Mouse (Mus musculus): ENCODE results near the gene Smpd1. TPM values are rescaled to one million over a fixed set of nuclear protein-coding genes. Genes with fewer than 3 reads are reported as not detected.
A peak's percentile ranks its signal among the peaks of the same experiment; 100 is the strongest.

Gene Smpd1
- polyA plus RNA-seq, 1 experiment from 2014 or later = 91.4 TPM

GRCm38 (mm10) chr7:105563367-105563766 lies 9.2 kb downstream of the Smpd1 start:
- peaks cover 74% of the 10 kb centered on the region for H3K36me3 ChIP-seq
- no peak for ATAC-seq (ENCODE audit: low FRiP score)
- no peaks in the 10 kb centered on the region for H3K27me3 ChIP-seq (replicated peaks)

GRCm38 (mm10) chr7:105565071-105565836 lies 11.1 kb downstream of the Smpd1 start:
- Histone ChIP-seq H3K27ac (replicated peaks) (no peak overlapping the region), H3K4me2 (no peak overlapping the region), H3K4me1 (peaks cover 26% of the 10 kb centered on the region), H3K4me3 (replicated peaks) (no peak overlapping the region), H3K9me3 (replicated peaks) (no peaks in the 10 kb centered on the region), H3K9ac (replicated peaks) (no peak overlapping the region), H3K27me3 (replicated peaks) (no peaks in the 10 kb centered on the region), H3K36me3 (peaks cover 56% of the 10 kb centered on the region)
- WGBS = 91% methylated on average over 17 of the region's 17 CpGs
- no peak for ATAC-seq (ENCODE audit: low FRiP score)

More at GRCm38 (mm10) chr7:105563367-105563766, 9.2 kb downstream of the Smpd1 start:
- 90% methylated on average over 3 of the region's 3 CpGs for WGBS
- Histone ChIP-seq H3K4me3 (replicated peaks) (no peak overlapping the region), H3K4me2 (no peak overlapping the region), H3K27ac (replicated peaks) (no peak overlapping the region), H3K4me1 (peaks cover 8% of the 10 kb centered on the region), H3K9me3 (replicated peaks) (no peaks in the 10 kb centered on the region), H3K9ac (replicated peaks) (no peak overlapping the region)

DNA sequence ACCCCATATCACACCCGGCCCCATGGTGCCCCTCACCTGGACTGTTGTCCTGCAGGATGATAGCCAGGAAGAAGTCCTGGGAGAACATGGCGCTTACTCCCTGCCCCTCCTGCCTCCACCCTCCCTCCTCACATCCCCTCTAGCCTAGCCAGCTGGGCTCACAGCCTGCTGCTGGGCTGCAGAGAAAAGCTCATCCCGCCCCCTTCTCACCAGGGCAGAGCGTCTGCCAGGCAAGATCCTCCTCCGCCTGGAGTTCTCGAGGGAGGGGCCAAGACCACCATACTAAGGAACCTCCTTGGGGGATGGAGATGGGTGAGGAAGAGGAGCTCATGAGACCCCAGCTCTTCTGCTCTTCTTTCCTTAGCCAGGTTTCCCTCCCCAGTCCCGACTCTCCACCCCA lies 14.4 kb downstream of the Smpd1 start:
- peaks cover 50% of the 10 kb centered on the region for H3K36me3 ChIP-seq
- H3K9ac ChIP-seq (replicated peaks) = peak overlapping the region; percentile 41
- H3K4me2 ChIP-seq = peak overlapping the region; percentile 51
- no peaks in the 10 kb centered on the region for H3K27me3 ChIP-seq (replicated peaks)
- H3K4me3 ChIP-seq (replicated peaks) = peak overlapping the region; percentile 28
- 14% methylated on average over 7 of the region's 7 CpGs for WGBS
- H3K4me1 ChIP-seq = peaks cover 53% of the 10 kb centered on the region
- no peaks in the 10 kb centered on the region for H3K9me3 ChIP-seq (replicated peaks)
- H3K27ac ChIP-seq (replicated peaks) = peak overlapping the region; percentile 78
- ATAC-seq (ENCODE audit: low FRiP score) = peak; percentile 47

DNA sequence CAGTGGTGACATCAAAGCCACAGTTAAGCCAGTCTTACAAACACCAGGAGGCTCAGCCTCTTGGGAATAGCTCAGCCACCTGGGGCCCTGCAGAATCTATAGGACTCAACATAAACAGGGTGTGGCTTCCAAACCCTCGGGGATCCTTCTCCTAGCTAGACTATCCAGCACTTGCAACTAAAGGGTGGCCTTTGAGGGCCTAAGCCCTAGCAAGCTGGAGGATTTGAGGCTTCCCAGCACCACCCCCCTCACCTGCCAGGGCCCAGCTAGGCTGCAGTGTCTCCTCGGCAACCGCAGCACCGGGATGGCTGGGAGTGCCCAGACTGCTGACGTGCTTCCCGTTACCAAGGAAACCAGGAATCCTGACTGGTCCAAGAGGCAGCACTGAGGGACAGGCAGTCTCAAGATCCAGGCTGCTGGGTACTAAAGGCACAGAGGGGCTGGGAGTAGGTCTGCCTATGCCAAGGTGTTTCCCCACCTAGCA lies 14.9 kb downstream of the Smpd1 start:
- Histone ChIP-seq H3K9me3 (replicated peaks) (no peaks in the 10 kb centered on the region), H3K4me3 (replicated peaks) (peak overlapping the region; percentile 28), H3K9ac (replicated peaks) (peak overlapping the region; percentile 41), H3K4me1 (peaks cover 57% of the 10 kb centered on the region), H3K27me3 (replicated peaks) (no peaks in the 10 kb centered on the region), H3K4me2 (peak overlapping the region; percentile 51), H3K27ac (replicated peaks) (peak overlapping the region; percentile 78), H3K36me3 (peaks cover 55% of the 10 kb centered on the region)
- 3% methylated on average over 6 of the region's 6 CpGs for WGBS
- ATAC-seq (ENCODE audit: low FRiP score) = peak; percentile 88

DNA sequence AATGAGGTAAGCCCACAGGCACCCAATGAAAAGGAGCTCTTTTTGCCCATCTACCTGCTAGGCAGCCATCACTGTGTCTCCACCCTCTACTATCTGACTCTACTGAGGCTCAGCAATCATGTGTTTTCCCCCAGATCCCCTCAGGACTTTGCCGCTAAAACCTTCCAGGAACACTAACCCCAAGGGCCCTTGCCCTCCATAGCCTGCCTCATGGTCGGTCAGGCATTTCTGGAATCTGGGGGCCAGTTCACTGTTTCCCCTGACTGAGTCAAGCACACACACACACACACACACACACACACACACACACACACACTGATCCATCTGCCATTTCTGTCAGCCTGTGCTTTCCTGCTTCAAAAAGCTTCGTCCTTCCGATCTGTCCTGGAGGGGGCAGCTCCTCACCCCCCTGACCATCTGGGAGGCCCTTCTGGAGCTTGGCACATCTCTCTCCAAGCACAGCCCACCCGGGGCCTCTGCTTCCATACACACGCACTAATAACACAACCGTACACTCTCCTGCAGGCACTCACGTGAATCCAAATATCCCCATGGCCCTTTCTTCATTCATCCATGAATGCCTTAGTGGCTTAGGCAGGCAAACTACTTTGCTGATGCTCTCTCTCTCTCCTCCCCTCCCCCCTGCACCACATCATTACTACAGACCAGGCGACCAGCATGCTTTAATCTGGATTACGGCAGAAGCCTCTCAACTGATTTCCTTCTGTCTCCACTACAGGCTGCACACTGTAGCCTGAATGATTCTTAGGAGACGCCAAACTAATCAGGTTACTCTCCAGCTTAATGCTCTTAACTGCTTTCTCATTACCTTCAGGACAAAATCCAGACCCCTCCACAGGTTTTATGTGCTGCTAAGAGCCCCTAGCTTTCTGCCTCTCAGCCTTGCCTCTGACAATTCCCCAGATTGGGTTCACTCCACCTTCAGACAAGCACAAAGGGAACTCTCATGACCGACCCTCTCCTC lies 15.6 kb downstream of the Smpd1 start:
- H3K36me3 ChIP-seq = peaks cover 53% of the 10 kb centered on the region
- peaks cover 61% of the 10 kb centered on the region for H3K4me1 ChIP-seq
- peak overlapping the region; percentile 28 for H3K4me3 ChIP-seq (replicated peaks)
- 0 out of 2 replicates have a peak overlapping the region, but pooled peaks have one; percentile 41 for H3K9ac ChIP-seq (replicated peaks)
- H3K27ac ChIP-seq (replicated peaks) = peak overlapping the region; percentile 78
- no peaks in the 10 kb centered on the region for H3K27me3 ChIP-seq (replicated peaks)
- ATAC-seq (ENCODE audit: low FRiP score) = peak; percentile 59
- H3K4me2 ChIP-seq = peak overlapping the region; percentile 51
- no peaks in the 10 kb centered on the region for H3K9me3 ChIP-seq (replicated peaks)
- WGBS = 18% methylated on average over 12 of the region's 12 CpGs

DNA sequence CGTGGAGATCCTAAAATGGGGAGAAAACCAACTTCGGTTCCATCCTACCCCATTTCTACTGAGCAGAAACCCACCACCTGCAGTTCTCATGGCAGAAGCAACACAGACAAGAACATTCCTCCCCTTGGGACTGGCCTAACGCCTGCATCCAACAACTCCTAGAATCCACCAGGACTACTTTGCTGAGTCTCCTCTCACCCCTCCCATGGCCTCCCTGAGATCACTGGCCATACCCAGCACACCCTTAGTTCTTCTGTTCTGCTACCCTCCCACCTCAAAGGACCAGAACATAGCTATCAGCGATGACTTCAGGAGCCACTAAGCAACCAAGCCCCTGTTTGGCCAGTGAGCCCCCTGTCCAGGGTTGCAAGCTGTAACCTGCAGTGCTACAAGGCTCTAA lies 16.6 kb downstream of the Smpd1 start:
- Histone ChIP-seq H3K27me3 (replicated peaks) (no peaks in the 10 kb centered on the region), H3K36me3 (peaks cover 43% of the 10 kb centered on the region), H3K4me3 (replicated peaks) (no peak overlapping the region), H3K9ac (replicated peaks) (no peak overlapping the region), H3K9me3 (replicated peaks) (no peaks in the 10 kb centered on the region), H3K4me2 (peak overlapping the region; percentile 51), H3K27ac (replicated peaks) (peak overlapping the region; percentile 78), H3K4me1 (peaks cover 69% of the 10 kb centered on the region)
- no peak for ATAC-seq (ENCODE audit: low FRiP score)
- 79% methylated on average over 4 of the region's 4 CpGs for WGBS

- no peaks in the 10 kb centered on the region for H3K9me3 ChIP-seq (replicated peaks)
- no peak overlapping the region for H3K4me3 ChIP-seq (replicated peaks)
- peaks cover 84% of the 10 kb centered on the region for H3K4me1 ChIP-seq
- H3K27ac ChIP-seq (replicated peaks) = no peak overlapping the region
- 88% methylated on average over 8 of the region's 8 CpGs for WGBS
- no peak overlapping the region for H3K9ac ChIP-seq (replicated peaks)
- H3K27me3 ChIP-seq (replicated peaks) = no peaks in the 10 kb centered on the region
- ATAC-seq (ENCODE audit: low FRiP score) = no peak
- H3K4me2 ChIP-seq = no peak overlapping the region
- H3K36me3 ChIP-seq = peaks cover 21% of the 10 kb centered on the region
Observed at GRCm38 (mm10) chr7:105572949-105573348, 18.8 kb downstream of the Smpd1 start.

- Histone ChIP-seq H3K4me1 (peaks cover 83% of the 10 kb centered on the region), H3K4me2 (no peak overlapping the region), H3K27me3 (replicated peaks) (no peaks in the 10 kb centered on the region), H3K4me3 (replicated peaks) (no peak overlapping the region), H3K27ac (replicated peaks) (no peak overlapping the region), H3K36me3 (peaks cover 20% of the 10 kb centered on the region), H3K9me3 (replicated peaks) (no peaks in the 10 kb centered on the region), H3K9ac (replicated peaks) (no peak overlapping the region)
- WGBS = 77% methylated on average over 4 of the region's 4 CpGs
- ATAC-seq (ENCODE audit: low FRiP score) = no peak
Observed at GRCm38 (mm10) chr7:105574537-105574936, 20.4 kb downstream of the Smpd1 start.

DNA sequence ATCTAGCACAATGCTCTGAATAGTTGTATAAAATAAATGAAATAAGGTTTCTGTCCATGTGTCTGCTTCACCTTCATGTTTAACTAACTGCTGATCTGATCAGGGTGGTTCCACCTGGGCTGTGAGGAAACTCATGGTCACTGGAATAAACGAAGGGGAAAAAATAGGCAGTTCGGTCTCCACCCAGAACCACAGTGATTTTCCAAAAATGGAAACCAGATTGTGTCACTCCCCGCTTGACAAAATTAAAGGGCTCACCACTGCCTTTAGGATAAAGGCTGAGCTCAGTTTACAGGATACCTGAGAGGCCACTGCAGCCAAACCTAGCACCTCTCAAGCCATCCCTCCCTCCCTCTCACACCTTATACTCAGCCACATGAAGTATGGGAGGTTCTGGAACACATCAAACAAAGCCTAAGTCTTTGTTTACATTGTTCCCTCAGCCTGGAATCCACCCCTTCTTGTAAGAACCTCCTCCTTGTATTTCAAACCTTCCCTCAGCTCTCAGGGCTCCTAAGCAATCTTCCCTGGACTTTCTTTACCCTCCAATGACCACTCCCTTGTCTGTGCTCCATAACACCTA lies 22.1 kb downstream of the Smpd1 start:
- no peak overlapping the region for H3K4me2 ChIP-seq
- peaks cover 75% of the 10 kb centered on the region for H3K4me1 ChIP-seq
- no peaks in the 10 kb centered on the region for H3K27me3 ChIP-seq (replicated peaks)
- no peaks in the 10 kb centered on the region for H3K9me3 ChIP-seq (replicated peaks)
- H3K9ac ChIP-seq (replicated peaks) = no peak overlapping the region
- ATAC-seq (ENCODE audit: low FRiP score) = no peak
- 83% methylated on average over 3 of the region's 3 CpGs for WGBS
- no peak overlapping the region for H3K27ac ChIP-seq (replicated peaks)
- H3K4me3 ChIP-seq (replicated peaks) = no peak overlapping the region
- peaks cover 20% of the 10 kb centered on the region for H3K36me3 ChIP-seq

DNA sequence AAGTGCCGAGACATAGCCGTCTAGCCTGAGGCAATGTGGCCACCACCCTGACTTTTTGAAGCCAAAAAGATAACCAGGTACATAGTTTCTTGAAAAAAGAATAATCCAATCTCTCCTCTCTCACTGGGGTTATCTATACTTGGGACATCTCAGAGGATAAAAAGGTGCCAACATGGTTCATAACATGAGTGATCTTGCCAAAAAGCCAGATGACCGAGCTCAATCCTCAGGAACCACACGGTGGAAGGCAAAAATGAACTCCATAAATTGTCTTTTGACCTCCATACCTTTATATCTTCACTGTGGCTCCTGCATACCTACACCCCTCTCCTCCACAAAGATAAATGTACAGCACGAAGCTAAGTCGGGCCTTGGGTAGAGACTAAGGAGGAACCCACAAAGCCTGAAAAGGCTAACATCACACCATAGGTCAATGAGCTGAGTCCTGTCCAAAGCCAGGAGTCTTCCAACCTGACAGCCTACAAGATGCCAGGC lies 23.3 kb downstream of the Smpd1 start:
- no peak overlapping the region for H3K4me3 ChIP-seq (replicated peaks)
- H3K27me3 ChIP-seq (replicated peaks) = no peaks in the 10 kb centered on the region
- H3K9me3 ChIP-seq (replicated peaks) = no peaks in the 10 kb centered on the region
- H3K4me2 ChIP-seq = no peak overlapping the region
- WGBS = 92% methylated on average over 6 of the region's 6 CpGs
- H3K4me1 ChIP-seq = peaks cover 75% of the 10 kb centered on the region
- H3K9ac ChIP-seq (replicated peaks) = no peak overlapping the region
- no peak for ATAC-seq (ENCODE audit: low FRiP score)
- peaks cover 20% of the 10 kb centered on the region for H3K36me3 ChIP-seq
- H3K27ac ChIP-seq (replicated peaks) = no peak overlapping the region

GRCm38 (mm10) chr7:105578481-105578880 lies 24.3 kb downstream of the Smpd1 start:
- no peak overlapping the region for H3K27ac ChIP-seq (replicated peaks)
- 0 out of 2 replicates have a peak overlapping the region, but pooled peaks have one; percentile 73 for H3K4me2 ChIP-seq
- peaks cover 64% of the 10 kb centered on the region for H3K4me1 ChIP-seq
- H3K27me3 ChIP-seq (replicated peaks) = no peaks in the 10 kb centered on the region
- no peak overlapping the region for H3K4me3 ChIP-seq (replicated peaks)
- peaks cover 10% of the 10 kb centered on the region for H3K36me3 ChIP-seq
- 80% methylated on average over 2 of the region's 2 CpGs for WGBS
- no peak overlapping the region for H3K9ac ChIP-seq (replicated peaks)
- no peaks in the 10 kb centered on the region for H3K9me3 ChIP-seq (replicated peaks)
- no peak for ATAC-seq (ENCODE audit: low FRiP score)

Measured in neural tube, embryonic 15.5 days (tissue).